Mouse (Mus musculus): ENCODE measurements around the gene Wdr5. TPM values are rescaled to one million over a fixed set of nuclear protein-coding genes. Genes with fewer than 3 reads are reported as not detected.

The Wdr5 gene
- polyA plus RNA-seq, 1 experiment from 2014 or later: 37.1 TPM

GRCm38 (mm10) chr2:27572928-27573627 is 58.1 kb downstream of the Wdr5 start:
- H3K4me3 ChIP-seq (ENCODE audit: low read depth, low read length): no peak overlapping the region
- H3K9ac ChIP-seq (replicated peaks; ENCODE audit: low read depth, low read length): no peak overlapping the region
- 19% methylated on average over 18 of the region's 18 CpGs for WGBS

GRCm38 (mm10) chr2:27573628-27573966 is 58.6 kb downstream of the Wdr5 start:
- peak overlapping the region; percentile 26; the same call in 1 of the 2 replicates for H3K4me2 ChIP-seq (ENCODE audit: low read depth, low read length)
- H3K9ac ChIP-seq (replicated peaks; ENCODE audit: low read depth, low read length): no peak overlapping the region
- H3K4me3 ChIP-seq (ENCODE audit: low read depth, low read length): no peak overlapping the region
- no peak for ATAC-seq (ENCODE audit: low read depth)
- WGBS: 74% methylated on average over 8 of the region's 8 CpGs
- no peaks in the 10 kb centered on the region for H3K9me3 ChIP-seq (ENCODE audit: control insufficient read depth, low read length)
- no peaks in the 10 kb centered on the region for H3K36me3 ChIP-seq (ENCODE audit: control insufficient read depth, insufficient read depth, low read length)
- H3K27me3 ChIP-seq (ENCODE audit: control insufficient read depth, insufficient read depth, low read length): no peaks in the 10 kb centered on the region; the same call in 1 of the 2 replicates
- peaks cover 20% of the 10 kb centered on the region for H3K4me1 ChIP-seq (ENCODE audit: control insufficient read depth, insufficient read depth, low read length)
- H3K27ac ChIP-seq (ENCODE audit: low read depth, low read length): peak overlapping the region; percentile 88

More at GRCm38 (mm10) chr2:27572928-27573627, 58.1 kb downstream of the Wdr5 start:
- Histone ChIP-seq H3K36me3 (ENCODE audit: control insufficient read depth, insufficient read depth, low read length) (no peaks in the 10 kb centered on the region), H3K4me1 (ENCODE audit: control insufficient read depth, insufficient read depth, low read length) (peaks cover 20% of the 10 kb centered on the region), H3K27me3 (ENCODE audit: control insufficient read depth, insufficient read depth, low read length) (peaks cover 2% of the 10 kb centered on the region; the same call in 1 of the 2 replicates), H3K27ac (ENCODE audit: low read depth, low read length) (peak overlapping the region; percentile 88), H3K9me3 (ENCODE audit: control insufficient read depth, low read length) (no peaks in the 10 kb centered on the region), H3K4me2 (ENCODE audit: low read depth, low read length) (peak overlapping the region; percentile 26; the same call in 1 of the 2 replicates)
- peak; percentile 95 for ATAC-seq (ENCODE audit: low read depth)

GRCm38 (mm10) chr2:27576416-27576815 is 61.5 kb downstream of the Wdr5 start:
- Histone ChIP-seq H3K27ac (ENCODE audit: low read depth, low read length) (no peak overlapping the region), H3K36me3 (ENCODE audit: control insufficient read depth, insufficient read depth, low read length) (no peaks in the 10 kb centered on the region), H3K27me3 (ENCODE audit: control insufficient read depth, insufficient read depth, low read length) (no peaks in the 10 kb centered on the region; the same call in 1 of the 2 replicates), H3K9ac (replicated peaks; ENCODE audit: low read depth, low read length) (no peak overlapping the region), H3K4me3 (ENCODE audit: low read depth, low read length) (no peak overlapping the region), H3K9me3 (ENCODE audit: control insufficient read depth, low read length) (no peaks in the 10 kb centered on the region), H3K4me1 (ENCODE audit: control insufficient read depth, insufficient read depth, low read length) (peaks cover 20% of the 10 kb centered on the region), H3K4me2 (ENCODE audit: low read depth, low read length) (no peak overlapping the region)
- ATAC-seq (ENCODE audit: low read depth): no peak
- WGBS: 88% methylated on average over 4 of the region's 4 CpGs

- Histone ChIP-seq H3K4me1 (ENCODE audit: control insufficient read depth, insufficient read depth, low read length) (peaks cover 6% of the 10 kb centered on the region; the same call in 1 of the 2 replicates), H3K4me3 (ENCODE audit: low read depth, low read length) (no peak overlapping the region), H3K4me2 (ENCODE audit: low read depth, low read length) (no peak overlapping the region), H3K27me3 (ENCODE audit: control insufficient read depth, insufficient read depth, low read length) (no peaks in the 10 kb centered on the region; the same call in 1 of the 2 replicates), H3K9me3 (ENCODE audit: control insufficient read depth, low read length) (no peaks in the 10 kb centered on the region), H3K9ac (replicated peaks; ENCODE audit: low read depth, low read length) (no peak overlapping the region), H3K27ac (ENCODE audit: low read depth, low read length) (no peak overlapping the region), H3K36me3 (ENCODE audit: control insufficient read depth, insufficient read depth, low read length) (no peaks in the 10 kb centered on the region)
- ATAC-seq (ENCODE audit: low read depth): no peak
- 91% methylated on average over 4 of the region's 4 CpGs for WGBS
These were observed 63.6 kb downstream of the Wdr5 start for GRCm38 (mm10) chr2:27578552-27578951.

- no peak overlapping the region for H3K4me3 ChIP-seq (ENCODE audit: low read depth, low read length)
- no peak for ATAC-seq (ENCODE audit: low read depth)
- no peak overlapping the region for H3K27ac ChIP-seq (ENCODE audit: low read depth, low read length)
- no peaks in the 10 kb centered on the region for H3K27me3 ChIP-seq (ENCODE audit: control insufficient read depth, insufficient read depth, low read length)
- H3K4me1 ChIP-seq (ENCODE audit: control insufficient read depth, insufficient read depth, low read length): 0 out of 2 replicates have a peak, but pooled peaks cover 3% of the 10 kb centered on the region
- WGBS: 58% methylated on average over 11 of the region's 11 CpGs
- H3K36me3 ChIP-seq (ENCODE audit: control insufficient read depth, insufficient read depth, low read length): no peaks in the 10 kb centered on the region
- no peaks in the 10 kb centered on the region for H3K9me3 ChIP-seq (ENCODE audit: control insufficient read depth, low read length)
- H3K4me2 ChIP-seq (ENCODE audit: low read depth, low read length): no peak overlapping the region
- no peak overlapping the region for H3K9ac ChIP-seq (replicated peaks; ENCODE audit: low read depth, low read length)
These were observed 67.2 kb downstream of the Wdr5 start for GRCm38 (mm10) chr2:27582112-27582511.

GRCm38 (mm10) chr2:27583019-27583418 is 68.1 kb downstream of the Wdr5 start:
- Histone ChIP-seq H3K27me3 (ENCODE audit: control insufficient read depth, insufficient read depth, low read length) (no peaks in the 10 kb centered on the region), H3K9me3 (ENCODE audit: control insufficient read depth, low read length) (no peaks in the 10 kb centered on the region), H3K4me1 (ENCODE audit: control insufficient read depth, insufficient read depth, low read length) (0 out of 2 replicates have a peak, but pooled peaks cover 3% of the 10 kb centered on the region), H3K27ac (ENCODE audit: low read depth, low read length) (no peak overlapping the region), H3K4me2 (ENCODE audit: low read depth, low read length) (no peak overlapping the region), H3K4me3 (ENCODE audit: low read depth, low read length) (no peak overlapping the region), H3K9ac (replicated peaks; ENCODE audit: low read depth, low read length) (no peak overlapping the region), H3K36me3 (ENCODE audit: control insufficient read depth, insufficient read depth, low read length) (no peaks in the 10 kb centered on the region)
- no peak for ATAC-seq (ENCODE audit: low read depth)
- WGBS: 88% methylated on average over 2 of the region's 2 CpGs

GRCm38 (mm10) chr2:27584546-27584945 is 69.6 kb downstream of the Wdr5 start:
- WGBS: 94% methylated on average over 13 of the region's 13 CpGs
- H3K4me3 ChIP-seq (ENCODE audit: low read depth, low read length): no peak overlapping the region
- 0 out of 2 replicates have a peak, but pooled peaks cover 3% of the 10 kb centered on the region for H3K4me1 ChIP-seq (ENCODE audit: control insufficient read depth, insufficient read depth, low read length)
- no peaks in the 10 kb centered on the region for H3K27me3 ChIP-seq (ENCODE audit: control insufficient read depth, insufficient read depth, low read length)
- no peak overlapping the region for H3K4me2 ChIP-seq (ENCODE audit: low read depth, low read length)
- no peak overlapping the region for H3K27ac ChIP-seq (ENCODE audit: low read depth, low read length)
- no peak overlapping the region for H3K9ac ChIP-seq (replicated peaks; ENCODE audit: low read depth, low read length)
- H3K36me3 ChIP-seq (ENCODE audit: control insufficient read depth, insufficient read depth, low read length): no peaks in the 10 kb centered on the region
- no peak for ATAC-seq (ENCODE audit: low read depth)
- H3K9me3 ChIP-seq (ENCODE audit: control insufficient read depth, low read length): no peaks in the 10 kb centered on the region

Other genes starting within 250 kb of the Wdr5 start
- 14.5 and 18.7 TPM in 2 replicates for gene Vav2, start 88.1 kb upstream of the Wdr5 start, polyA plus RNA-seq (2014; fragmentation: Nextera tagmentation; extraction: Ambion mirVana)
- 39.6 and 51.2 TPM in 2 replicates for gene Brd3os, start 72.8 kb upstream of the Wdr5 start, polyA plus RNA-seq (2014; fragmentation: Nextera tagmentation; extraction: Ambion mirVana)
- 126 and 137 TPM in 2 replicates for gene Brd3, start 7.5 kb upstream of the Wdr5 start, polyA plus RNA-seq (2014; fragmentation: Nextera tagmentation; extraction: Ambion mirVana)
- gene Rxra, start 161.3 kb downstream of the Wdr5 start, polyA plus RNA-seq (2014; fragmentation: Nextera tagmentation; extraction: Ambion mirVana): 1.6 and 2.7 TPM in 2 replicates

All from neural tube, embryonic 14.5 days (tissue).